Mouse (Mus musculus) G1E (cell line): Measurements from ENCODE around the gene Rcn1. TPM values are rescaled to one million over a fixed set of nuclear protein-coding genes. Genes with fewer than 3 reads are reported as not detected.

Source experiments
- ATAC-seq: 2 replicates; pipeline ENCODE4 v1.8.0; 2016; ENCODE audit warnings: mild to moderate bottlenecking; ENCODE audit not compliant: insufficient number of reproducible peaks, poor library complexity, low FRiP score, severe bottlenecking; ENCODE audit errors: extremely low read depth
- DNase-seq: peaks from one replicate; pipeline ENCODE4 v3.0.0; 2012; ENCODE audit warnings: low spot score
- H3K27me3 ChIP-seq: 2 replicates; pipeline ENCODE4 v1.6.1; 2012; ENCODE audit warnings: mild to moderate bottlenecking, low read length, inconsistent platforms; ENCODE audit not compliant: insufficient read depth
- H3K36me3 ChIP-seq: replicated peaks from 2 replicates; pipeline ENCODE3; 2012; ENCODE audit warnings: mild to moderate bottlenecking, inconsistent platforms
- H3K4me1 ChIP-seq: 2 replicates; pipeline ENCODE4 v1.6.1; 2012; ENCODE audit warnings: low read depth, low read length, inconsistent platforms, mixed read lengths; ENCODE audit not compliant: insufficient read depth
- H3K4me3 ChIP-seq: 2 replicates; pipeline ENCODE4 v1.5.1; 2012; ENCODE audit warnings: low read depth, mild to moderate bottlenecking, inconsistent platforms, low read length, moderate library complexity, mixed read lengths
- H3K9me3 ChIP-seq: replicated peaks from 2 replicates; pipeline ENCODE4 v1.6.1; 2012; ENCODE audit warnings: inconsistent platforms
- CTCF ChIP-seq: IDR thresholded peaks from 2 replicates; pipeline ENCODE4 v1.5.1; 2012; ENCODE audit warnings: low read depth, low read length, inconsistent platforms, mixed read lengths
- GATA1 ChIP-seq: IDR thresholded peaks from 2 replicates; pipeline ENCODE4 v1.6.1; 2012; ENCODE audit warnings: borderline replicate concordance, low read length, inconsistent platforms, mixed read lengths
- GATA2 ChIP-seq: IDR thresholded peaks from 2 replicates; pipeline ENCODE4 v1.6.1; 2012; ENCODE audit warnings: low read depth, low read length, inconsistent platforms, borderline replicate concordance
- POLR2AphosphoS5 ChIP-seq: IDR thresholded peaks from 2 replicates; pipeline ENCODE4 v1.6.1; 2012; ENCODE audit warnings: low read depth, low read length, inconsistent platforms; ENCODE audit not compliant: insufficient replicate concordance
- TAL1 ChIP-seq: conservative IDR thresholded peaks from 2 replicates; pipeline ENCODE4 v1.6.1; 2012; ENCODE audit warnings: low read depth, low read length, inconsistent platforms, mixed read lengths
- polyA plus RNA-seq: library from polyadenylated mRNA; stranded (reverse); fragments of >175 nt; gene quantifications from 2 replicates; pipeline ENCODE4 v1.2.3, GENCODE M21; 2012
- total RNA-seq, 2 experiments: library from RNA; stranded (forward) in 1 of 2; stranded (reverse) in 1 of 2; fragments of 200-1000 nt in 1 of 2; fragments of >200 nt in 1 of 2; fragmentation: Nextera tagmentation in 1 of 2; gene quantifications; 2 replicates each; pipeline ENCODE4 v1.2.3; 2014 to 2017

Gene Rcn1
- total and polyA plus RNA-seq, 3 experiments: 2.5 to 23.6 (median 7.4) TPM

DNA sequence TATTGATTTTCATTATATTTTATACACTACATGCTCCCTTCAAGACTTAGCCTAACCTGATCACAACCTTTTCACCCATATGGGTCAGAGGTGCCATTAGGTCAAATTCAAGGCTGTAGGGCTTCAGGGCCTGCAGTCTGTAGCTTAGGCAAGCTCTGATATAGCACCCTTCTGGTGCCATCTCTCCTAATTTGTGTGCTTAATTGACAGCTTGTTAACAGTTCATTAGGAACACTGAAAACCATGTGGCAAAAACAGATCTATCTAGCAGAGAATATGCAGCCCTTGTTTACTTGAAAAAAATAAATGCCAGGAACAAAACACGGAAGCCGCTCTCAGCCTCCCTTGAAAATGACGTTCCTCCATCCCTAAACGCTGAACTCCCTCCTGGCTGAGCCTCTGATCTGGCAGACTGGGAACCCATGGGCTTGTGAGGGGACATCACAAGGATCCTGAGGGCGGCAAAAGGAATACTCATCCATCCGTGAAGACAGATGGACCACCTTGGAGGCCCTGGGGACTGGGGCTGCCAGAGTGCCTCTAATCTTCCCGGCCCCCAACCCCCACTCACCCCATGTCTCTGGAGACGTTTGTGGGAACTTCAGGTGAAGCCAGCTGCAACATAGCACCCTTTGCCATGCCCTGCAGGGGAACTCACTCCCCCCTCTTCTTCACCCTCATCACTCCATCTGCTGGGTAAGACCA, 61.8 kb downstream of the Rcn1 start:
- no peak for ATAC-seq

DNA sequence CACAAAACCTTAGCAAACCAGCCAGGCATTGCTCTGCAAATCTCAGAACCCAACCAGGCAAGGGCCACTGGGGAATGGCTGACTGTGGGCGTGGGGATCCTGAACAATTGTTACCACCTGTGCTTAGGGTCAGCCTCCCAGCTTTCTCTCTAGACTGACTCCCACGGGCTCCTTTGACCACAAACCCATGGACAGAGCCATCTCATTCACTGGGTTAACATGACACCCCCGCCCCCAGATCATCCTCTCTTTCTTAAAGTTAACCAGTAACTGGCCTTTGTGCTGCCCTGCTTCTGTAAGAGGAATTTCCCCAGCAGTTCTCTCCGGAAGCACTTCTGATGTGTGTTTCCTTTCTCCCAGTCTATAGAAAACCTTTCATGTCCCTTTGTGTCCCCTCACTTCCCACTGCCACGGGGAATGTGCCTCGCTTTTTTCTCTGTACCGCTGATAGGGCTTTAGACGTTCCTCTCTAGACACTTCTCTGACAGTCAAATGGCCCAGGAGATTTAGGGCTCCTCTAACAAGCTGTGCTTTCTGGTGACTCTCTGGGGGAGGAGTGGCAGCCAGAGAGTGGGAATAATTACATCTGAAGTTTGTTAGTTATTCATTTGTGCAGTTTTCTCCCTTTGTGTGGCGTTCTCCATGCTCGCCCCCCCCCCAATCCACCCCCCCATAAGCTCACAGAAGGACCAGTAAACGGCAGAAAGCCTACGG, 62.6 kb downstream of the Rcn1 start:
- TF ChIP-seq GATA2 (no peak), GATA1 (no peak), TAL1 (no peak), CTCF (no peak), POLR2AphosphoS5 (no peak)

More for the DNA sequence above, 61.8 kb downstream of the Rcn1 start:
- Histone ChIP-seq H3K4me1 (peaks cover 3% of the 10 kb centered on the region; the same call in 1 of the 2 replicates), H3K9me3 (no peaks in the 10 kb centered on the region), H3K4me3 (no peak overlapping the region), H3K27me3 (peaks cover 5% of the 10 kb centered on the region; the same call in 1 of the 2 replicates), H3K36me3 (no peaks in the 10 kb centered on the region)
- DNase-seq: no peak
- no peak for TF ChIP-seq POLR2AphosphoS5
- TF ChIP-seq GATA1: no peak
- TF ChIP-seq TAL1: no peak
- TF ChIP-seq CTCF: no peak
- TF ChIP-seq GATA2: no peak

More for the DNA sequence above, 62.6 kb downstream of the Rcn1 start:
- Histone ChIP-seq H3K27me3 (peaks cover 5% of the 10 kb centered on the region; the same call in 1 of the 2 replicates), H3K4me1 (peaks cover 3% of the 10 kb centered on the region; the same call in 1 of the 2 replicates), H3K4me3 (no peak overlapping the region), H3K36me3 (no peaks in the 10 kb centered on the region), H3K9me3 (no peaks in the 10 kb centered on the region)
- DNase-seq (no peak), ATAC-seq (no peak)

Other genes with a start within 250 kb of the Rcn1 start
- not detected in 2 replicates for gene Them7, start 175.0 kb downstream of the Rcn1 start, total RNA-seq (2014; fragmentation: Nextera tagmentation)
- gene Them7, start 175.0 kb downstream of the Rcn1 start, total RNA-seq (2017): not detected in 2 replicates
- not detected in 2 replicates for gene Them7, start 175.0 kb downstream of the Rcn1 start, polyA plus RNA-seq